Mouse (Mus musculus) small intestine, adult 2 months (tissue): ENCODE data around the gene Arl9. TPM values are rescaled to one million over a fixed set of nuclear protein-coding genes. Genes with fewer than 3 reads are reported as not detected.

Source experiments
- H3K27ac ChIP-seq: fragments of 200-500 bp; 2 replicates; pipeline ENCODE4 v1.5.1; 2012; ENCODE audit warnings: low read depth, low read length, control low read depth, inconsistent platforms; ENCODE audit not compliant: insufficient read depth
- H3K27me3 ChIP-seq: fragments of 200-500 bp; 2 replicates; pipeline ENCODE4 v1.6.1; 2012; ENCODE audit warnings: mild to moderate bottlenecking, moderate library complexity, low read length, inconsistent platforms; ENCODE audit not compliant: control insufficient read depth, insufficient read depth
- H3K36me3 ChIP-seq: fragments of 200-500 bp; 2 replicates; pipeline ENCODE4 v1.6.1; 2012; ENCODE audit warnings: mild to moderate bottlenecking, low read length, control low read depth, inconsistent platforms; ENCODE audit not compliant: control insufficient read depth, insufficient read depth
- H3K4me1 ChIP-seq: fragments of 200-500 bp; 2 replicates; pipeline ENCODE4 v1.6.1; 2012; ENCODE audit warnings: low read length, inconsistent platforms, mixed read lengths; ENCODE audit not compliant: control insufficient read depth, insufficient read depth, insufficient read length
- H3K4me3 ChIP-seq: fragments of 200-500 bp; 2 replicates; pipeline ENCODE4 v1.5.1; 2012; ENCODE audit warnings: low read depth, mild to moderate bottlenecking, control low read depth, inconsistent platforms, low read length, moderate library complexity
- CTCF ChIP-seq: fragments of 200-500 bp; IDR thresholded peaks from 2 replicates; pipeline ENCODE4 v1.5.1; 2012; ENCODE audit warnings: low read depth, mild to moderate bottlenecking, control low read depth, inconsistent platforms, low read length, moderate library complexity, mixed read lengths; ENCODE audit not compliant: insufficient replicate concordance, insufficient read length; ENCODE audit errors: extremely low read depth
- POLR2A ChIP-seq: fragments of 200-500 bp; IDR thresholded peaks from 2 replicates; pipeline ENCODE4 v1.6.1; 2012; ENCODE audit warnings: low read depth, mild to moderate bottlenecking, control low read depth, inconsistent platforms, low read length, moderate library complexity
- WGBS: fragments of 180-500 bp; shearing (Covaris S2); methylation state at CpG from one replicate; pipeline ENCODE4 v1.1.7; 2018; 5-methylcytosine and 5-hydroxymethylcytosine counted together
- polyA plus RNA-seq: library from polyadenylated mRNA; depleted of rRNA; stranded (reverse); fragments of >200 nt; gene quantifications from 2 replicates; pipeline ENCODE4 v1.2.3, GENCODE M21; 2012; rRNA removed

Arl9 gene
- polyA plus RNA-seq, result not detected in 2 replicates

- TF ChIP-seq POLR2A, result no peak
- no peak for TF ChIP-seq CTCF
- Histone ChIP-seq H3K4me1 (no peaks in the 10 kb centered on the region), H3K27me3 (no peaks in the 10 kb centered on the region), H3K27ac (no peak within 1 kb of the TSS), H3K4me3 (no peak within 1 kb of the TSS), H3K36me3 (peaks cover 8% of the 10 kb centered on the region)
- WGBS, result 90% methylated on average over 6 of the region's 6 CpGs
Measured at GRCm38 (mm10) chr5:77004051-77004821, at the start of gene Arl9. Arl9 (plus strand) TSS chr5:77004055.

- 41% methylated on average over 6 of the region's 6 CpGs for WGBS
- Histone ChIP-seq H3K27ac (no peak overlapping the region), H3K27me3 (no peaks in the 10 kb centered on the region), H3K4me1 (peaks cover 10% of the 10 kb centered on the region; the same call in 1 of the 2 replicates), H3K4me3 (no peak overlapping the region), H3K36me3 (peaks cover 12% of the 10 kb centered on the region)
- TF ChIP-seq CTCF (no peak), POLR2A (no peak)
Measured at GRCm38 (mm10) chr5:76954271-76954900, 49.5 kb upstream of the Arl9 start.

DNA sequence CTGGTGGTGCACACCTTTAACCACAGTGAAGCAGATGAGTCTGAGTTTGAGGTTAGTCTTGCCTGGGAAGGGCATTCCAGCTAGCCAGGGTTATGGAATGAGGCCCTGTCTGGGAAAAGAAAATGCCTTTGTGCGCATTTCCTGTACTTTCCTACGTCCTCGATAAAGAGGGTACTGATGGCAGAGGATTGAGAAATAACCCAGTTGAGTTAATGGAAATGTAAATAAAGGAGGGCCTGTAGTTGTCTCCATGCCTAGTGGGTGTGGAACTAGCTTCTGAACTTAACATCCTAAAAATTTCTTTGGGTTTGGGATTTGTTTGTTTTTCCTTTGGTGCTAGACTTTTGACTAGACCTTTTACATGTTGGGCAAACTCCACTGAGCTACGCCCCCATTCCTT lies 48.4 kb upstream of the Arl9 start:
- no peak overlapping the region for H3K27ac ChIP-seq

DNA sequence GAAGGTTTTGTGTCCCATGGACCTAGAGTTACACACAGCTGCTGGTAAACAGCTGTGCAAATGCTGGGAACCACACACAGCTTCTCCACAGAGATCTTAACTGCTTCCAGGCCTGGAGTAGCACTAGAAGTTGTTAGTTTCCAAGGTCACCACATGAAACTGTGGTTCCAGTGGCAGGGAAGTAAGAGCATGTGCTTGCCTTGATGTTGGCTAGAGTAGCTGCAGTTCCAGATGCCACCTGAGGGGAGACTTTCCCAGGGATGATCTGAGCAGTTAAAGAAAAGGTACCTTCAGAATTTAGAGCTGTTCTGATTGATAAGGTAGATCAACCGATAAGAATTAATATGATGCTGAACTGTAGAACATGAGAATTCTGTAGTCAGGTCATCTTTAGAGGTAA lies 45.9 kb upstream of the Arl9 start:
- Histone ChIP-seq H3K36me3 (peaks cover 27% of the 10 kb centered on the region), H3K4me3 (no peak overlapping the region), H3K4me1 (peaks cover 6% of the 10 kb centered on the region; the same call in 1 of the 2 replicates), H3K27me3 (no peaks in the 10 kb centered on the region), H3K27ac (no peak overlapping the region)
- 93% methylated on average over 1 of the region's 1 CpGs for WGBS
- no peak for TF ChIP-seq POLR2A

More for the DNA sequence above, 48.4 kb upstream of the Arl9 start:
- 57% methylated on average over 4 of the region's 4 CpGs for WGBS
- Histone ChIP-seq H3K4me1 (peaks cover 10% of the 10 kb centered on the region; the same call in 1 of the 2 replicates), H3K36me3 (peaks cover 15% of the 10 kb centered on the region), H3K27me3 (no peaks in the 10 kb centered on the region), H3K4me3 (no peak overlapping the region)
- no peak for TF ChIP-seq POLR2A
- no peak for TF ChIP-seq CTCF

DNA sequence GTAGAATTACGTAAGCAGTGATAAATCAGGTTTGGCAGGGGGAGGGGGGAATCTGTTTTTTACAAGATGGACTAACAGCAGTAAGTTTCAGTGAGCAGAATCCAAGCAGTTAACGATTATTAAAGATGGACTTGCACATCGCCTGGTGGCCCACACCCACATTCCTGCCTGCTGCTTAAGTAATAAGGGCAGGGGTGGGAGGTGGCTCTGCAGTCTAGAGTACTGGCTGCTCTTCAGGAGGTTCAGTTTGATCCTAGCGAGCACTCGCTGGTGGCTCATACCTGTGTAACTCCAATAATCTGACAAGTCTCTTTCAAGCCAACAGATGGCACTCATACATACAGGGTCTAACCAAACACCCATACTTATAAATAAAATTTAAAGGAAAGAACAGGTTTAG lies 44.3 kb upstream of the Arl9 start:
- no peak overlapping the region for H3K4me3 ChIP-seq

DNA sequence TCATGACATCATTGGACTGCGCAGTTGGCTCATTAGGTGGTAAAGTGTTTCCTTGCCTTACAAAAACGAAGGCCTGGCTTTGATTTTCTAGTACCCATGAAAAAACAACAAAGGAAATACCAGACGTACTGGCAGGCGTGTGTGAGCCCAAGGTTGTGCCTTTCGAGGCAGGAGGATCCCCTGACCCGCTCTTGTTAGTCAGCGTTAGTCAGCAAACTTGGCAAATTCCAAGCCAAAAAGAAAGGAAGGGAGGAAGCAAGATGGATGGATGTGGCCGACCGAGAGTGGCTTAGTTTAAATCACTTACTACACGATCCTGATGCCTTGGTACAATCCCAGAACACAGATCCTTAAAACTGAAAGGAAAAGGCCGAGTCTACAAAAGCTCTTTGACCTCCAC lies 41.3 kb upstream of the Arl9 start:
- Histone ChIP-seq H3K4me1 (no peaks in the 10 kb centered on the region), H3K27me3 (no peaks in the 10 kb centered on the region), H3K27ac (no peak overlapping the region), H3K4me3 (no peak overlapping the region), H3K36me3 (peaks cover 34% of the 10 kb centered on the region)
- no peak for TF ChIP-seq CTCF
- no peak for TF ChIP-seq POLR2A
- WGBS, result 83% methylated on average over 11 of the region's 11 CpGs

More for the DNA sequence above, 44.3 kb upstream of the Arl9 start:
- Histone ChIP-seq H3K27ac (no peak overlapping the region), H3K27me3 (no peaks in the 10 kb centered on the region), H3K36me3 (peaks cover 31% of the 10 kb centered on the region), H3K4me1 (peaks cover 2% of the 10 kb centered on the region; the same call in 1 of the 2 replicates)
- no peak for TF ChIP-seq CTCF
- no peak for TF ChIP-seq POLR2A
- WGBS, result 71% methylated on average over 5 of the region's 5 CpGs

DNA sequence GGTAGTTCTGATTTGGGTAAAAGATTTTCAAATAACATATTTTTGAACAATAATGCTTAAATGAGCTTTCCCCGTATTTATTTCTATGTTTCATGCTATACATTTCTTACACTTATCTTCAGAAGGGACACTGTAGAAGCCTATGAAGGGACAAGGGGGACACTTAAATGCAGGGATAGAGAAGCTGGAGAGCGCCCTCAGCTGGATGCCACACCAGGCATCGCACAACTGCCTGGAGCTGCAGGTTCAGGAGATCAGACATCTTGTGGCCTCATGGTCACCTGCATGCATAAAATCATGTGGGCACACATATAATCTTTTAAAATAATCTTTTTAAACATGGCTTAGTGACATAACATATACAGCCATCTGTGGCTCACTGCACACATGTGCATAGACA lies 39.2 kb upstream of the Arl9 start:
- Histone ChIP-seq H3K27ac (no peak overlapping the region), H3K4me3 (no peak overlapping the region), H3K27me3 (no peaks in the 10 kb centered on the region), H3K4me1 (no peaks in the 10 kb centered on the region), H3K36me3 (peaks cover 36% of the 10 kb centered on the region)
- 0 out of 2 replicates have a peak, but pooled peaks have one; percentile 7 for TF ChIP-seq CTCF
- no peak for TF ChIP-seq POLR2A
- 93% methylated on average over 3 of the region's 3 CpGs for WGBS
